In the genomic region with DNA sequence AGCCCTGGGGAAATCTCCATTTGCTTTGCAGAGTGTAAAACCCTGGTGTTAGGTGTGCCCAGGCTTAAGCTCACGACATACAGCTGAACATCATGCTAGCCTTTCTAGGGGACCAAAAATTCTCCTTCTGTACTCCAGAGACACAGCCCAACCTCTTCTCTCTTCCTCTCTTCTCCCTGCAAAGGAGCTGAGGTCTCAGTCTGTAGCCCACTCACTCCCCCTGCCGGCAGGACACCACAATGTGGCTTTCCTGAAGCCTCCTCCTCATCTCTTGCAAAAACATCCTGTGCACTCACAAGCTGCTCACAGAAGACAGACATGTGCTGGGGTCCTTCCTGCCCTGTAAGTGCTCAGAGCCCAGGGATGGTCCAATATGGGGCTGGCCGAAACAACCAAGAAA, we compare ENCODE assay signal across 8 mouse cellular contexts. TPM values are rescaled to one million over a fixed set of nuclear protein-coding genes. Genes with fewer than 3 reads are reported as not detected.
DNase-seq lines count a peak whose midpoint lies in the region; ATAC-seq and TF ChIP-seq lines count a peak whose summit lies in the region.

No protein-coding gene starts in this region.

- H3K9me3 ChIP-seq in E14TG2a.4 (ENCODE audit: low read length) = no peaks in the 10 kb centered on the region
- no peaks in the 10 kb centered on the region for H3K9me3 ChIP-seq in embryonic facial prominence, embryonic 11.5 days (replicated peaks; ENCODE audit: control insufficient read depth, low read length)
- H3K9me3 ChIP-seq in heart, embryonic 12.5 days (replicated peaks) = no peaks in the 10 kb centered on the region
- no peaks in the 10 kb centered on the region for H3K9me3 ChIP-seq in lung, embryonic 15.5 days

- H3K36me3 ChIP-seq in E14TG2a.4 (ENCODE audit: insufficient read depth, low read length) = peaks cover 45% of the 10 kb centered on the region
- peaks cover 8% of the 10 kb centered on the region; the same call in 1 of the 2 replicates for H3K36me3 ChIP-seq in embryonic facial prominence, embryonic 11.5 days (replicated peaks; ENCODE audit: control insufficient read depth, insufficient read depth, low read depth, low read length)
- peaks cover 90% of the 10 kb centered on the region for H3K36me3 ChIP-seq in heart, embryonic 12.5 days
- peaks cover 47% of the 10 kb centered on the region for H3K36me3 ChIP-seq in lung, embryonic 15.5 days

- H3K27ac ChIP-seq in embryonic facial prominence, embryonic 11.5 days (replicated peaks; ENCODE audit: low read depth, low read length) = no peak overlapping the region
- H3K27ac ChIP-seq in heart, embryonic 12.5 days (ENCODE audit: poor library complexity, severe bottlenecking) = no peak overlapping the region
- H3K27ac ChIP-seq in lung, embryonic 15.5 days = no peak overlapping the region

- DNase-seq in adrenal gland, postnatal 4 days (ENCODE audit: low spot score in 2 of 2) = peak; percentile 30 to 64
- peak; percentile 73 for DNase-seq in embryonic facial prominence, embryonic 11.5 days (ENCODE audit: low spot score)
- peak; percentile 61 to 86 for DNase-seq in layer of hippocampus, adult 18-20 months (ENCODE audit: low spot score in 2 of 2)
- DNase-seq in retina, adult 2 months (ENCODE audit: low read depth, low spot score) = peak; percentile 43
- peak; percentile 87 for DNase-seq in thymus, postnatal 4 days

- H3K4me3 ChIP-seq in E14TG2a.4 (replicated peaks; ENCODE audit: low read length) = no peak overlapping the region
- no peak overlapping the region for H3K4me3 ChIP-seq in embryonic facial prominence, embryonic 11.5 days (ENCODE audit: low read depth, low read length)
- no peak overlapping the region for H3K4me3 ChIP-seq in heart, embryonic 12.5 days
- H3K4me3 ChIP-seq in lung, embryonic 15.5 days = no peak overlapping the region

- H3K4me1 ChIP-seq in E14TG2a.4 (replicated peaks; ENCODE audit: low read depth, low read length) = peaks cover 25% of the 10 kb centered on the region
- no peaks in the 10 kb centered on the region for H3K4me1 ChIP-seq in embryonic facial prominence, embryonic 11.5 days (ENCODE audit: control insufficient read depth, insufficient read depth, low read length)
- no peaks in the 10 kb centered on the region for H3K4me1 ChIP-seq in heart, embryonic 12.5 days (replicated peaks)
- no peaks in the 10 kb centered on the region for H3K4me1 ChIP-seq in lung, embryonic 15.5 days

- H3K27me3 ChIP-seq in E14TG2a.4 (ENCODE audit: insufficient read depth, low read length) = no peaks in the 10 kb centered on the region
- H3K27me3 ChIP-seq in embryonic facial prominence, embryonic 11.5 days (ENCODE audit: control insufficient read depth, insufficient read depth, low read length) = no peaks in the 10 kb centered on the region
- H3K27me3 ChIP-seq in heart, embryonic 12.5 days (replicated peaks) = no peaks in the 10 kb centered on the region
- no peaks in the 10 kb centered on the region for H3K27me3 ChIP-seq in lung, embryonic 15.5 days

- 40% methylated on average over 3 of the region's 3 CpGs for whole genome bisulfite sequencing in embryonic facial prominence, embryonic 11.5 days
- 40% methylated on average over 3 of the region's 3 CpGs for WGBS in heart, embryonic 12.5 days
- WGBS in lung, embryonic 15.5 days = 36% methylated on average over 3 of the region's 3 CpGs

- no peak; the same call in 1 of the 2 replicates for ATAC-seq in embryonic facial prominence, embryonic 11.5 days (replicated peaks; ENCODE audit: insufficient number of reproducible peaks, low FRiP score, low TSS enrichment, low read depth)
- ATAC-seq in heart, embryonic 12.5 days (ENCODE audit: insufficient number of reproducible peaks, low FRiP score) = peak; percentile 51; the same call in 1 of the 2 replicates
- ATAC-seq in lung, embryonic 15.5 days (ENCODE audit: borderline replicate concordance, extremely low read depth, low FRiP score, low TSS enrichment) = 0 out of 2 replicates have a peak, but pooled peaks have one; percentile 21

- H3K9ac ChIP-seq in embryonic facial prominence, embryonic 11.5 days (replicated peaks; ENCODE audit: low read length) = no peak overlapping the region
- H3K9ac ChIP-seq in heart, embryonic 12.5 days = no peak overlapping the region
- no peak overlapping the region for H3K9ac ChIP-seq in lung, embryonic 15.5 days

- H3K4me2 ChIP-seq in embryonic facial prominence, embryonic 11.5 days (ENCODE audit: low read depth, low read length) = no peak overlapping the region
- no peak overlapping the region for H3K4me2 ChIP-seq in heart, embryonic 12.5 days
- no peak overlapping the region for H3K4me2 ChIP-seq in lung, embryonic 15.5 days

- peak; percentile 77 for TF ChIP-seq CTCF in E14TG2a.4 (conservative IDR thresholded peaks at IDR 0.05; ENCODE audit: low read length)

RNA-seq across cellular contexts. Expression of gene Scube2, which starts 27.1 kb away (rescaled TPM):
- total RNA-seq in adrenal gland, postnatal 4 days (2021) = 1 to 10 TPM in 1 of 2 experiments, under 1 TPM in 1; 0.92 to 3.1 TPM
- 0.28 and 0.50 TPM in 2 replicates for polyA plus RNA-seq in embryonic facial prominence, embryonic 11.5 days (2014; fragmentation: Nextera tagmentation; extraction: Ambion mirVana)
- 9.3 and 10.1 TPM in 2 replicates for polyA plus RNA-seq in heart, embryonic 12.5 days (2016; fragmentation: Nextera tagmentation; extraction: Ambion mirVana)
- 1 to 10 TPM; 1.3 to 1.4 TPM for total RNA-seq in layer of hippocampus, adult 18-20 months (2021)
- 2.5 and 3.1 TPM in 2 replicates for polyA plus RNA-seq in lung, embryonic 15.5 days (2015; fragmentation: Nextera tagmentation; extraction: Ambion mirVana)
